Mouse (Mus musculus) lung, adult 2 months (tissue): ENCODE measurements at regions not wholly inside any gene's neighbourhood (a gene's known extent, or its start where the extent isn't known, plus 50 kb on each side); places are given as distances from the start of the nearest gene placed in this dataset.

Experiments
- CTCF ChIP-seq: fragments of 200-500 bp; IDR thresholded peaks from 2 replicates; pipeline ENCODE4 v1.5.1; 2011; ENCODE audit warnings: mild to moderate bottlenecking, low read length, control low read depth; ENCODE audit not compliant: insufficient read depth
- POLR2A ChIP-seq: fragments of 200-500 bp; IDR thresholded peaks from 2 replicates; pipeline ENCODE4 v1.6.1; 2011; ENCODE audit warnings: low read depth, mild to moderate bottlenecking, control low read depth, low read length, borderline replicate concordance; ENCODE audit errors: extremely low read depth

- TF ChIP-seq CTCF (no peak), POLR2A (no peak)
Observed at GRCm38 (mm10) chr10:98785411-98785810, 128.8 kb upstream of the Atp2b1 start.
